Mouse (Mus musculus) adipocyte (in vitro differentiated cells): Measurements from ENCODE around the gene Arid3b.
"Not testable (repeated sequence)": the region's sequence is repeated elsewhere in the genome, so short reads cannot be mapped to it uniquely, and the experiment has no call there.

Source experiments
- DNase-seq: peaks from one replicate; pipeline ENCODE4 v3.0.0-alpha.2; 2016; ENCODE audit warnings: low spot score

Gene Arid3b

GRCm38 (mm10) chr9:57836581-57837170 lies at the start of gene Arid3b:
Gene Arid3b (minus strand): TSS chr9:57836793.
- peak; percentile 95 for DNase-seq

- no peak for DNase-seq
Observed at GRCm38 (mm10) chr9:57883413-57883812, 46.8 kb upstream of the Arid3b start.

- DNase-seq = not testable (repeated sequence)
Observed at GRCm38 (mm10) chr9:57881781-57882180, 45.2 kb upstream of the Arid3b start.

- DNase-seq = no peak
Observed at GRCm38 (mm10) chr9:57880278-57880677, 43.7 kb upstream of the Arid3b start.

- no peak for DNase-seq
Observed at GRCm38 (mm10) chr9:57879213-57879612, 42.6 kb upstream of the Arid3b start.

GRCm38 (mm10) chr9:57874994-57875393 lies 38.4 kb upstream of the Arid3b start:
- no peak for DNase-seq

GRCm38 (mm10) chr9:57874134-57874533 lies 37.5 kb upstream of the Arid3b start:
- DNase-seq = peak; percentile 22

- peak; percentile 12 for DNase-seq
Observed at GRCm38 (mm10) chr9:57870273-57870816, 33.8 kb upstream of the Arid3b start.

GRCm38 (mm10) chr9:57868767-57869166 lies 32.2 kb upstream of the Arid3b start:
- DNase-seq = no peak

GRCm38 (mm10) chr9:57867880-57868279 lies 31.3 kb upstream of the Arid3b start:
- no peak for DNase-seq

- DNase-seq = no peak
Observed at GRCm38 (mm10) chr9:57867236-57867635, 30.6 kb upstream of the Arid3b start.

GRCm38 (mm10) chr9:57866530-57866929 lies 29.9 kb upstream of the Arid3b start:
- no peak for DNase-seq

- DNase-seq = no peak
Observed at GRCm38 (mm10) chr9:57864336-57864735, 27.7 kb upstream of the Arid3b start.

- DNase-seq = peak; percentile 70
Observed at GRCm38 (mm10) chr9:57861951-57862471, 25.4 kb upstream of the Arid3b start.

GRCm38 (mm10) chr9:57856456-57856855 lies 19.9 kb upstream of the Arid3b start:
- DNase-seq = no peak

GRCm38 (mm10) chr9:57854280-57854679 lies 17.7 kb upstream of the Arid3b start:
- no peak for DNase-seq

GRCm38 (mm10) chr9:57839032-57839431 lies 2.4 kb upstream of the Arid3b start:
- no peak for DNase-seq

GRCm38 (mm10) chr9:57835841-57836514 lies 615 bp downstream of the Arid3b start:
- no peak for DNase-seq

- DNase-seq = no peak
Observed at GRCm38 (mm10) chr9:57834629-57835417, 1.8 kb downstream of the Arid3b start.

- no peak for DNase-seq
Observed at GRCm38 (mm10) chr9:57833762-57834471, 2.7 kb downstream of the Arid3b start.

GRCm38 (mm10) chr9:57831267-57832082 lies 5.1 kb downstream of the Arid3b start:
- DNase-seq = peak; percentile 96
